Mouse (Mus musculus) spleen, adult 2 months (tissue): Measurements from ENCODE around the gene Stat5a.

ENCODE experiments used
- CTCF ChIP-seq: fragments of 200-500 bp; IDR thresholded peaks from 2 replicates; pipeline ENCODE4 v1.5.1; 2011; ENCODE audit warnings: mild to moderate bottlenecking, inconsistent platforms; ENCODE audit not compliant: insufficient read depth, insufficient read length, insufficient replicate concordance; ENCODE audit errors: extremely low read depth
- POLR2A ChIP-seq: fragments of 200-500 bp; IDR thresholded peaks from 2 replicates; pipeline ENCODE4 v1.6.1; 2011; ENCODE audit warnings: low read depth, low read length, inconsistent platforms

DNA sequence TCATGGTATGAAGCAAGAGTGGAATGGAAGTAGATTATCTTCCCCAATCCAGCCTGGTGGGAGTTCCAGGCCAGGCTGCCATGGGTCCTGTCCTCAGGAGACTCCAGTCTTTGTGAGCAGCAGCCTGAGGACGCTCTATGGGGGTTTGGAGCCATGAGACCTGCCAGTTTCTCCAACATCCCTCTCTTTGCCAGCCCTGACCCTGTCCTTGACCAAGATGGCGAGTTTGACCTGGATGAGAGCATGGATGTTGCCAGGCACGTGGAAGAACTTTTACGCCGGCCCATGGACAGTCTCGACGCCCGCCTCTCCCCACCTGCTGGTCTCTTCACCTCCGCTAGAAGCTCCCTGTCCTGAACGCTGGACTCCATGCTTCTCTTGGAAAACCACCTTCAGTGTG lies 24.5 kb downstream of the Stat5a start:
- no peak for TF ChIP-seq POLR2A
- TF ChIP-seq CTCF = no peak
